In genomic region chr2:30691857-30692560, GRCm38 (mm10) we compare ENCODE assay signal across 8 mouse cellular contexts.
DNase-seq lines count a peak whose midpoint lies in the region; ATAC-seq and TF ChIP-seq lines count a peak whose summit lies in the region.

No protein-coding gene starts in this region.

- WGBS in forebrain, embryonic 15.5 days: 4% methylated on average over 11 of the region's 11 CpGs
- WGBS in liver, postnatal 0 days (ENCODE audit: insufficient replicate concordance): 36% methylated on average over 11 of the region's 11 CpGs

- intact Hi-C loops in heart, postnatal 25 days (cut with DNase I): no loop called here

- DNase-seq in brain, adult 2 months (ENCODE audit: low read depth, low spot score): peak; percentile 97
- peak; percentile 63 for DNase-seq in heart, postnatal 25 days (ENCODE audit: low spot score)
- DNase-seq in layer of hippocampus, adult 11-12 months (ENCODE audit: low spot score): peak; percentile 93
- peak; percentile 57 for DNase-seq in liver, postnatal 0 days
- DNase-seq in urinary bladder, postnatal 25 days (ENCODE audit: low spot score): peak; percentile 52

- peak overlapping the region; percentile 44 for H3K9ac ChIP-seq in forebrain, embryonic 15.5 days (replicated peaks)
- H3K9ac ChIP-seq in liver, postnatal 0 days (replicated peaks): 0 out of 2 replicates have a peak overlapping the region, but pooled peaks have one; percentile 5

- H3K4me3 ChIP-seq in C2C12 (ENCODE audit: insufficient read depth, poor library complexity, severe bottlenecking): no peak overlapping the region
- no peak overlapping the region; the same call in 1 of the 2 replicates for H3K4me3 ChIP-seq in forebrain, embryonic 15.5 days
- no peak overlapping the region for H3K4me3 ChIP-seq in liver, postnatal 0 days (ENCODE audit: low read depth, low read length)

- peak overlapping the region; percentile 100 for H3K27ac ChIP-seq in forebrain, embryonic 15.5 days (replicated peaks)
- H3K27ac ChIP-seq in liver, postnatal 0 days (ENCODE audit: low read depth): peak overlapping the region; percentile 76

- peaks cover 7% of the 10 kb centered on the region for H3K79me2 ChIP-seq in C2C12 (ENCODE audit: control insufficient read depth, insufficient read depth)

- H3K27me3 ChIP-seq in C2C12 (ENCODE audit: control insufficient read depth, insufficient read depth, insufficient read length): no peaks in the 10 kb centered on the region
- no peaks in the 10 kb centered on the region for H3K27me3 ChIP-seq in forebrain, embryonic 15.5 days
- H3K27me3 ChIP-seq in liver, postnatal 0 days (ENCODE audit: insufficient read depth, low read length): peaks cover 3% of the 10 kb centered on the region; the same call in 1 of the 2 replicates

- H3ac ChIP-seq in C2C12 (ENCODE audit: control insufficient read depth, insufficient read length, low read depth): peak overlapping the region; percentile 49

- peak overlapping the region; percentile 67 for H3K4me2 ChIP-seq in forebrain, embryonic 15.5 days (replicated peaks)
- H3K4me2 ChIP-seq in liver, postnatal 0 days (ENCODE audit: low read depth, low read length): no peak overlapping the region

- H3K79me3 ChIP-seq in C2C12 (ENCODE audit: low read depth): no peaks in the 10 kb centered on the region

- H3K4me1 ChIP-seq in forebrain, embryonic 15.5 days: peaks cover 67% of the 10 kb centered on the region
- peaks cover 36% of the 10 kb centered on the region for H3K4me1 ChIP-seq in liver, postnatal 0 days (ENCODE audit: insufficient read depth)

- no peak for TF ChIP-seq CTCF in C2C12 (IDR thresholded peaks at IDR 0.05; ENCODE audit: control insufficient read depth, insufficient read depth, insufficient read length)
- no peak for TF ChIP-seq CTCF in liver, postnatal 0 days (IDR thresholded peaks at IDR 0.05; ENCODE audit: low read depth)

- H3K36me3 ChIP-seq in C2C12 (ENCODE audit: control insufficient read depth, insufficient read depth): no peaks in the 10 kb centered on the region
- no peaks in the 10 kb centered on the region for H3K36me3 ChIP-seq in forebrain, embryonic 15.5 days
- no peaks in the 10 kb centered on the region for H3K36me3 ChIP-seq in liver, postnatal 0 days (replicated peaks; ENCODE audit: insufficient read depth, low read length)

- peak; percentile 57 for ATAC-seq in forebrain, embryonic 15.5 days (replicated peaks)
- ATAC-seq in liver, postnatal 0 days: no peak
- ATAC-seq in neutrophil, adult 5-6 weeks (ENCODE audit: extremely low read depth, insufficient number of reproducible peaks, low FRiP score, poor library complexity, severe bottlenecking): 0 out of 2 replicates have a peak, but pooled peaks have one; percentile 6

- H3K9me3 ChIP-seq in forebrain, embryonic 15.5 days: no peaks in the 10 kb centered on the region
- H3K9me3 ChIP-seq in liver, postnatal 0 days (ENCODE audit: low read length): no peaks in the 10 kb centered on the region

- no peak for TF ChIP-seq EP300 in liver, postnatal 0 days (IDR thresholded peaks at IDR 0.05; ENCODE audit: low read depth)

TF ChIP-seq in C2C12, 6 proteins besides CTCF, POLR2A, EP300 and RAD21:
- TF ChIP-seq CEBPB (IDR thresholded peaks at IDR 0.05; ENCODE audit: low read depth) (no peak), MYOD1 (IDR thresholded peaks at IDR 0.05; ENCODE audit: control insufficient read depth, insufficient read length, low read depth) (peak; percentile 18), MAX (IDR thresholded peaks at IDR 0.05) (peak; percentile 74), FOSL1 (IDR thresholded peaks at IDR 0.05; ENCODE audit: insufficient read depth, low read length, poor library complexity, severe bottlenecking) (no peak), USF1 (IDR thresholded peaks at IDR 0.05; ENCODE audit: low read depth) (no peak), MYOG (IDR thresholded peaks at IDR 0.05; ENCODE audit: control insufficient read depth, extremely low read depth, insufficient read length) (no peak)
